Mouse (Mus musculus): Measurements from ENCODE around the gene B3glct.
A peak's percentile ranks its signal among the peaks of the same experiment; 100 is the strongest.

B3glct gene

DNA sequence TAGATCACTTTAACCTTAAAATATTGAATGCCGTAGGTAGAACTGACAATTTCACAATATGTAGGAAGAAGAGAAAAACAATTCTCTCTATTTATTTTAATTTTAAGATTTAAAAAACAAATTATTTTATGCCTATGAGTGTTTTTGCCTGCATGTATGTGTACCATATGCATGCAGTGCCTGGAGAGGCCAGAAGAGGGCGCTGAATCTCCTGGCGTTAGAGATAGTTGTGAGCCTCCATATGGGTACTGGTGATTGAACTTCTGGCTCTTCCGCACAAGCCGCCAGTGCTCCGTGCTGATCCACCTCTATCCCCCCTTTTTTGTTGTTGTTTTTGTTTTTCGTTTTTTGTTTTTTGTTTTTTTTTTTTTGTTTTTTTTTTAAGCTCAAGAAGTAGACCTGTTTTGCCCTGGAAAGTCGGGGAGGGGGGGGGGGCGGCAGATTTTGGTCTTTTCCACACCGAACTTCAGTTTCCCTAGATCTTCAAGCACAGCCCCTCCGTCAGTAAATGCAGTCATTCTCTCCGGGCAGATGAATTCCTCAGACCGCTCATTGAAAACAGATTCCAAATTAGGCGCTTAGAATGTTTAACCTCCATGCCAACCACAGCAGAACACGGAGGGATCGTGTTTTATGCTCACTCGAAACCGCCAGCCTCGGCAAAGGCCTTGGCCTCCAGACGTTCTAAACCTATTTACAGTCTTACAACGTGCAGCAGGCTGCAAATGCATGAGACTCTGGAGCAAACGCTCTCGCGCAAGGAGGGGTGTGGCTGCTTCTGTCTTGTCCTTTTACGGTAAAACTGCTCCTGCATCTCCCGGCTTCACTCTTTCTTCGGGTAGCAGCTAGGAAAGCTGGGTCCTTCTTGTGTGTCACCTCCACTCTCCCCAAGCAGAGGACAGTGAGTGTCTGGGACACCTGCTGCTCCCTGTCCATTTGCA, 70.9 kb downstream of the B3glct start:
- ATAC-seq (ENCODE audit: low TSS enrichment): no peak

DNA sequence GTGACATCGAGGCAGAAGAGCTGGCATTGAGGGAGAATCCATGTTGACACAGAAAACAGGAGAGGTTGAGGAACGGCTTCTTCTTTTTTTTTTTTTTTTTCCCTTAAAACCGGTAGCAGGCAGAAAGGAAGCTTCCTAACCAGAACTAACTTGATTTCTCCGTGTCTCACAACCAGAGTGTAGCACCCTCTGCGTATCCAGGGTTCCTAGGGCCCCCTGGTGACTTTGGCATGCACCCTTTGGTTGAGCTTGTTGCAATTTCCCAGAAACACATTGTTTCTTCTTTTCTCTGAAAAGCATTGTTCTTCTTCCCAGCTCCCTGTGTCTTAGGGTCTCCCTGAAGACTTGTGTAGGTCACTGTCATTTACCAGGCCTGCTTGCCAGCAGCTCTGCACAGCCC, 73.8 kb downstream of the B3glct start:
- ATAC-seq (ENCODE audit: low TSS enrichment): no peak

DNA sequence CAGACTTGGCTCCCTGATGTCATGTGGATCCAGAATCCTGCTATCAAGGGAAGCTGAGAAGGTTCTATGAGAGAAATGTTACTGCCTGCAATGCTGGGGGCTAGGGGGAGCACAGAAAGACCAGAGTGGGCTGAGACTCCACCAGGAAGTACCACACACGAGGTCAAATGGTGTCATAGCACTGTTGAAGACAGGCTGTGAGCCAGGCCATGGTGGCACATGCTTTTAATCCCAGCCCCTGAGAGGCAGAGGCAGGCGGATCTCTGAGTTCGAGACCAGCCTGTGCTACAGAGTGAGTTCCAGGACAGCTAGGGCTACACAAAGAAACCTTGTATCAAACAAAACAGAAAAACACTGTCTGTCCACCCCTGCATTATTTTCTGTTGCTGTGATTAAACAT, 75.0 kb downstream of the B3glct start:
- ATAC-seq (ENCODE audit: low TSS enrichment): no peak

DNA sequence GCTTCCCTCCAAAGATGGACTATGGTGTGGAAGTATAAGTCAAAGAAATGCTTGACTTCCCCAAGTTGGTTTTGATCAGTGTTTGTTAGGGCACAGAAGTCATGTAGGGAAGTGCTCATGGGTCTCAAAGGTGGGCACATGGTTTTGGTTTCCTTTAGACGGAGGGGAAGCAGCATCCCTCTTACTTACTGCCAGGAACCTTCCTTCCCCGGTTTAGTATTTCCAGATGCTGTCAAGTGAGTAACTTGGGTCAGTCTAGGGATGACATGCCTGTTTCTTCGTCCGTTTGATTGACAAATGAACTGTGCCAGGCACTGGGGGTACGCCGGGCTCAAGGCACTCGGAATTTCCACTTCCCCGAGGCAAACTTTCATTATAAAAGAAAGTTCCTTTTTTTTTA, 89.1 kb downstream of the B3glct start:
- ATAC-seq (ENCODE audit: low TSS enrichment): no peak

DNA sequence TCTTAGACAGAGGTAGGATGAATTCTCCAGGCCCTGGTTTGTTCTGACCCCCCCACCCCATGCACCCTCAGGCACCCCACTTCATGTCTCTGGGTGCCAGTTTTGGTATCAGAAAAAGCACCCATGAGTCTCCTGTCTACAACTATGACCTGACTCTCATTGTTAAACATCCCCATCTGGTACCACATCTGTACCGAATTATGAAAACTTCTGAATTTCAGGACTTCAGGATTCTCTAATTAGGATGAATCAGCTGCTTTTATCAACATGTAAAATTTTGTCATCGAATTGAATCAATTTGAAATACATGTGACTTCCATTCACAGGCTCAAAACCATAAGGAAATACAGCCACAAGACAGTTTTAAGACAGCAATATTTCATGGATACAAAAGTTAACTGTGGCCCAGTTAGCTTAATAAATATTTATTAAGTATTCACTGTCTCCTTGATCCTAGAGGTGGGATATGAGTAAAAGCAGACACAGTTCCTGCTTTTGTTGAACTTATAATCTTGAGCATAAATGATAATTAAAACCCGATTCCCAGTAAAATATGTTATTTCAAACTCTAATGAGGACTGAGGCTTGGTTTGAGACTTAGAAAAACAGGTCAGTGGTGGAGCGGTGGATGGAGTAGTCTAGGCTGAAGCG, 89.7 kb downstream of the B3glct start:
- ATAC-seq (ENCODE audit: low TSS enrichment): no peak

DNA sequence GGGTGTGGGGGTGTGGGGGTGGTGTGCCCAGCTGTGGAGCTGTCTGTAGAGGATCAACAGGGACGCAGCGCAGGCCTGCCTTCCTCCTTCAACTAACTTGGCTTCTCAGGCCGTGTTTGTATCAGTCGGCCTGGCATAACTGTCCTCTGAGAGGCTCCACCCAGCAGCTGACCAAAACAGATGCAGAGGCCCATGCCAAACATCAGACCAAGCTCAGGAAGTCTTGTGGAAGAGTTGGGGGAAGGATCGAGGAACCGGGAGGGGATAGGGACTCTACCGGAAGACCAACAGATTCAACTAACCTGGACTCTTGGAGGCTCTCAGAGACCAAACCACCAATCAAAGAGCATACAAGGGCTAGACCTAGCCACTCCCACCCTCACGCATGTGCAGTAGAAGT, 91.6 kb downstream of the B3glct start:
- no peak for ATAC-seq (ENCODE audit: low TSS enrichment)

DNA sequence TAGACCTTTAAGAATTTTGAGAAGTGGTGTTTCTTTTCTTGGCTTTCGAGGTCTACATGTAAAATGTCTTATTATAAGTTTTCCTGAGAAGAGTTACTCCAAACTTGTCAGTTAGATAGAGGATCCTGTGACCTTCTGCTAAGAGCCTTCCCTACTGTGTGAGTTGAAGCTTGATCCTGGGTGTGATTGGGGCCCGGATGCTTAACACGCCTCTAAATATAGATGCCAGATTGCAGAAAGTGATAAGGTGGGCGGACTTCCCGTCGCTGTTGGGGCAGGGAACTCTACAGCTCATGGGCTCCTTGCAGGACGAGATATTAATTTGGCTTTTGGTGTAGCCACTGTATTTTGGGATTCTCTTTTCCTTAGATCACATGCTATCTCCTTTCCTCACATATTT, 98.0 kb downstream of the B3glct start:
- no peak for ATAC-seq (ENCODE audit: low TSS enrichment)

DNA sequence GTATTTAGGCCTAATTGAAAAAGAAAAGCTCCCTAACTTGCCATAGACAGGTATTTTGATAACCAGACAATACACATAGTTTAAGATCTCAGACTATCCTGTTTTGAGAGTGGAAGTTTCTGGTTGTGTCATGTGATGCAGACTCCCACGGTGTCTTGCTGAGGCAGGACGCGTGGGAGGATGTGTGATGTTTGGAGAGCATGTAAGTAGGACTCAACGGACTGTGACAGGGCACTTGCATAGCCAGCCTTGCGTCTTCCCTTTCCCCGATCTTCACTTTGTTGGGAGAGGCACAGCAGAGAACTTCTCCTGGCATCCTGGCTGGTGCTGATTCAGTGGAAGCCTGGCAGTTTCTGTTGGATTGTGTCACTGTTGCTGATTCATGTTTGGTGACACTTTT, 101.7 kb downstream of the B3glct start:
- ATAC-seq (ENCODE audit: low TSS enrichment): peak; percentile 74; the same call in 1 of the 2 replicates

DNA sequence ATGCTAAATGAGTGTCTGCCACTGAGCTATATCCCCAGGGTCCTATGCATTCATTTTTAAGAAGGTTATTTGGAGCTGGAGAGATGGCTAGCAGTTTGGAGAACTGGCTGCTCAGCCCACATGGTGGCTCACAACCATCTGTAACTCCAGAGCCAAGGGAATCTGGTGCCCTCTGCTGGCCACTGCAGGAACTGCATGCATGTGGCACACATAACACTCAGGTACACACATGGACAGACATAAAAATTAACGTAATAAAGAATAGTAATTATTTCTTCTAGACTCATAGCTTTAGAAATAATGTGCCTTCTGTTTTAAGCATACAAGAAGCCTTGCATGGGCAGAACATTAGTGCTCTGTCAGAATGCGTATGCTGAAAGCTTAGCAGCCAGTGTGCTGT, 102.4 kb downstream of the B3glct start:
- ATAC-seq (ENCODE audit: low TSS enrichment): no peak

DNA sequence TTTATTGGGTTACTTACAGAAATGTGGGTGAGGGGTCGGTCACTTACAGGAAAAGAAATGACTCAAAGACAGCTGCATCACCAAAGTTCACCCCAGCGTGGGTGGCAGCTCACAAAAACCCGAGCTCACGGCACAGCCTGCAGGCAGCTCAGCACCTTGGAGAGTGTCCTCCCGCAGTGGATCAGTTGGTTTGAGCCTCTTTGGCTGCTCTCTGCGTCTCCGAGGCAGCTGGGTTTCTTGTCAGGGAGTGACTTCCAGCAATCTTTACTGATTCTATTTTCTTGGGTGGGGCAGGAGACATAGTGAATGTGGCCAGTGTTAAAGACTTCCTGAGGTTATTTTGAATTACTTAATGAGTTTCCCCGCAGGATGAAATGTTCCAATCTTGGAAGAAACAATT, 112.1 kb downstream of the B3glct start:
- ATAC-seq (ENCODE audit: low TSS enrichment): no peak

DNA sequence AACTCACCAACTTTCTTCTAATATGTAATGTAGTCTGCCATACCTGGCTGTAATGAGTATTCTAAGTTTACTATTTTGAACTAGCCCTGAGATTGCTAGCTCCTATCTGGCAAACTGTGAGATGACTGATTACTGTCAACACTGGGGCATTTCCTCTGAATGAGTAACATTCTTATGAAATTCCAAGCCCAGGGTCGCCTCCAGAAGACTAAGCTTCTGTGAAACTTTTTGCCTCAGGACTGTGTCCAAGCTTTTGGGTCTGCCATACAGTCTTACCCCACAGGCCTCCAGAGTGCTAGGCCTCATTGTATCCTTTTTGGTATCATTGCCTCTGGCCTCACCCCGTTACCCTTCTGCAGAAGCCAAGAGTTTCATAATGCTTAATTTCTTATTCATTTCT, 132.0 kb downstream of the B3glct start:
- ATAC-seq (ENCODE audit: low TSS enrichment): no peak

DNA sequence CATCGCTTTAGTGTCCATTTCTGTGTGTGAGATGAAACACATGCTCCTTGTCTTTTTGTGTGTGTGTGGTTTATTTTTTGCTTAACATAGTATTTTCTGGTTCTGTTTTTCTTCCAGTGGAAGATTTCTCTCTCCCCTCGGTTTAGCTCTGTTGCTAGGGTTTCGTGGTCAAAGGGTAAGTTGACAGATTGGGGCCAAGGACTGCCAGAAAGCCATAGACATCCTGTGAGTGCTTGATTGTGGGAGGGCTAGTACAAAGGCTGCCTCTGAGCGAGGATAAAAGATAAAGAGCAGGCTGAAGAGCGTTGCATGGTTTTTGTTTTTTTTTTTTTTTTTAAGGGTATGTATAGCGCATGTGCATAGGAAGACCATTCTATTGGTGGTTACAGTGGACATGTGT, 133.8 kb downstream of the B3glct start:
- no peak for ATAC-seq (ENCODE audit: low TSS enrichment)

Data from frontal cortex, adult (tissue).